Mouse (Mus musculus) heart, embryonic 11.5 days (tissue): ENCODE measurements around the gene Ffar2. TPM values are rescaled to one million over a fixed set of nuclear protein-coding genes. Genes with fewer than 3 reads are reported as not detected.
A peak's percentile ranks its signal among the peaks of the same experiment; 100 is the strongest.

Source experiments
- ATAC-seq: fragments of 200-750 bp; cut with Nextera tagmentation; replicated peaks from 2 replicates; pipeline ENCODE4 v1.8.0; 2017; ENCODE audit warnings: moderate library complexity; ENCODE audit not compliant: insufficient number of reproducible peaks, low FRiP score, low TSS enrichment
- H3K27ac ChIP-seq: fragments of 300-500 bp; sonication (generic); 2 replicates; pipeline ENCODE4 v1.5.1; 2014; ENCODE audit warnings: mild to moderate bottlenecking, low read depth, low read length
- H3K27me3 ChIP-seq: fragments of 300-500 bp; sonication (generic); 2 replicates; pipeline ENCODE4 v1.6.1; 2014; ENCODE audit warnings: mild to moderate bottlenecking, low read length, mixed read lengths; ENCODE audit not compliant: control insufficient read depth, insufficient read depth
- H3K36me3 ChIP-seq: fragments of 300-500 bp; sonication (generic); 2 replicates; pipeline ENCODE4 v1.6.1; 2014; ENCODE audit warnings: mild to moderate bottlenecking, low read length, moderate library complexity, mixed read lengths; ENCODE audit not compliant: control insufficient read depth, insufficient read depth
- H3K4me1 ChIP-seq: fragments of 300-500 bp; sonication (generic); 2 replicates; pipeline ENCODE4 v1.6.1; 2014; ENCODE audit warnings: low read length; ENCODE audit not compliant: control insufficient read depth, insufficient read depth
- H3K4me2 ChIP-seq: fragments of 300-500 bp; sonication (generic); 2 replicates; pipeline ENCODE4 v1.6.1; 2014; ENCODE audit warnings: mild to moderate bottlenecking, moderate library complexity
- H3K4me3 ChIP-seq: fragments of 300-500 bp; sonication (generic); 2 replicates; pipeline ENCODE4 v1.5.1; 2014; ENCODE audit warnings: low read depth, low read length
- H3K9ac ChIP-seq: fragments of 300-500 bp; sonication (generic); 2 replicates; pipeline ENCODE4 v1.6.1; 2014; ENCODE audit warnings: mild to moderate bottlenecking, low read depth, low read length, moderate library complexity
- H3K9me3 ChIP-seq: fragments of 300-500 bp; sonication (generic); replicated peaks from 2 replicates; pipeline ENCODE4 v1.6.1; 2016; ENCODE audit warnings: low read length; ENCODE audit not compliant: control insufficient read depth
- WGBS: fragments of 180-500 bp; shearing (Covaris S2); extraction: QIAGEN DNeasy Blood & Tissue Kit; methylation state at CpG from one replicate; pipeline ENCODE4 v1.1.7; 2014; ENCODE audit not compliant: insufficient replicate concordance; 5-methylcytosine and 5-hydroxymethylcytosine counted together
- polyA plus RNA-seq: library from polyadenylated mRNA; unstranded; fragments of >200 nt; fragmentation: Nextera tagmentation; extraction: Ambion mirVana; gene quantifications from 2 replicates; pipeline ENCODE4 v1.2.1, GENCODE M21; 2014

The Ffar2 gene
- polyA plus RNA-seq, 1 experiment from 2014 or later: not detected

DNA sequence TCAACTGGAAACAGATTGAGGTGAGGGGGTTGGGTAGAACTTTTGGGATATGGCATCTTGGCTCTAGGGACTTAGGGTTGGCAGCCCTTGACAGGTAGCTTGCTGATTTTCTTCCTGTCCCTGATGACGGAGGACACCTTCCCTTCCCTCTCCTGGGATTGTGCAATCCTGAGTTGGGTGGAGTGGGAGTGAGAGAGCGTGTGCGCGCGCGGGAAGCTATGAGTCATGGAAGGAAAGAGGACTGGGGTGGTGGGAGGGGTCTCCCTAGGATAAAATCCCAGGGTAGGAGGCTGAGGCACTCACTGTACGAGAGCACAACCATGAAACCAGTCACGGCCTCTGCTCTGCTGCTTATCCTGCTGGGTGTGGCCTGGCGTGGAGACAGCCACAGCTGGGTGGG is 47.5 kb downstream of the Ffar2 start:
- no peaks in the 10 kb centered on the region; the same call in 1 of the 2 replicates for H3K9me3 ChIP-seq
- no peaks in the 10 kb centered on the region for H3K4me1 ChIP-seq
- no peak overlapping the region for H3K4me3 ChIP-seq
- H3K36me3 ChIP-seq: no peaks in the 10 kb centered on the region
- WGBS: 76% methylated on average over 9 of the region's 9 CpGs
- ATAC-seq: no peak; the same call in 1 of the 2 replicates
- H3K4me2 ChIP-seq: no peak overlapping the region
- no peak overlapping the region for H3K9ac ChIP-seq
- no peaks in the 10 kb centered on the region; the same call in 1 of the 2 replicates for H3K27me3 ChIP-seq
- no peak overlapping the region for H3K27ac ChIP-seq

DNA sequence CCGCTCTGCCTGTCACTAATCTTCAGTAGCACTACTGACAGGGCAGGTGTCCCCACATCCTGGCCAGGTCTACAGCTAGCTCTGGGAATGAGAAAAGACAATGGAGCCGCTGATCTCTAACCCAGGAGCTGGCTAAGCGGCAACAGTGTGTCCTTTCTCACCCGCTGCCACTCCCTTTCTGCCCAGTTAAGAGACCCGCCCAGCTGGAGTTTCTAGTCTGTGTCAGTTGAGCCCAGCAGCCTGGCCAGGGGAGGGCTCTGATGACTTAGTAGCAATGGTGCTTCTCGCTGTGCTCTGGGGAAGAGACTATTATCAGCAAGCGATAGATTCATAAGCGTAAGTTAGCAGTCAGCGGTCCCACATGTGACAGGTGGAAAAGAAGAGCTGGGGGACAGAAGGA is 54.3 kb downstream of the Ffar2 start:
- H3K27ac ChIP-seq: no peak overlapping the region
- no peaks in the 10 kb centered on the region for H3K4me1 ChIP-seq
- H3K4me2 ChIP-seq: no peak overlapping the region
- no peaks in the 10 kb centered on the region; the same call in 1 of the 2 replicates for H3K9me3 ChIP-seq
- ATAC-seq: no peak
- H3K9ac ChIP-seq: 0 out of 2 replicates have a peak overlapping the region, but pooled peaks have one; percentile 40
- no peaks in the 10 kb centered on the region for H3K27me3 ChIP-seq
- no peaks in the 10 kb centered on the region for H3K36me3 ChIP-seq
- no peak overlapping the region for H3K4me3 ChIP-seq
- 22% methylated on average over 9 of the region's 9 CpGs for WGBS

Other genes starting within 250 kb of the Ffar2 start
- 7.1 and 8.1 TPM in 2 replicates for gene Kmt2b, start 235.0 kb downstream of the Ffar2 start, polyA plus RNA-seq
- gene Zbtb32, start 224.9 kb downstream of the Ffar2 start, polyA plus RNA-seq: 0.14 TPM in 1 of 2 replicates, not detected in the other
- 0.31 and 0.47 TPM in 2 replicates for gene Upk1a, start 210.9 kb downstream of the Ffar2 start, polyA plus RNA-seq
- 1,669 and 1,746 TPM in 2 replicates for gene Cox6b1, start 197.6 kb downstream of the Ffar2 start, polyA plus RNA-seq
- 2.6 and 3.6 TPM in 2 replicates for gene Etv2, start 187.9 kb downstream of the Ffar2 start, polyA plus RNA-seq
- 76.7 and 82.8 TPM in 2 replicates for gene Rbm42, start 173.5 kb downstream of the Ffar2 start, polyA plus RNA-seq
- gene Haus5, start 158.8 kb downstream of the Ffar2 start, polyA plus RNA-seq: 35.0 and 37.6 TPM in 2 replicates
- not detected in 2 replicates for gene Pmis2, start 152.2 kb downstream of the Ffar2 start, polyA plus RNA-seq
- gene 2200002J24Rik, start 124.8 kb downstream of the Ffar2 start, polyA plus RNA-seq: 0.70 and 1.6 TPM in 2 replicates
- gene Atp4a, start 111.6 kb downstream of the Ffar2 start, polyA plus RNA-seq: 0.17 and 1.4 TPM in 2 replicates
- gene Tmem147, start 94.2 kb downstream of the Ffar2 start, polyA plus RNA-seq: 172 and 173 TPM in 2 replicates
- 0.25 and 0.36 TPM in 2 replicates for gene Gapdhs, start 80.1 kb downstream of the Ffar2 start, polyA plus RNA-seq
- gene Sbsn, start 72.3 kb downstream of the Ffar2 start, polyA plus RNA-seq: 0.49 and 0.56 TPM in 2 replicates
- gene Dmkn, start 60.0 kb downstream of the Ffar2 start, polyA plus RNA-seq: 1.1 and 1.2 TPM in 2 replicates
- gene Krtdap, start 35.9 kb downstream of the Ffar2 start, polyA plus RNA-seq: not detected in 2 replicates
- not detected in 2 replicates for gene Ffar3, start 32.4 kb upstream of the Ffar2 start, polyA plus RNA-seq
- gene Ffar1, start 37.8 kb upstream of the Ffar2 start, polyA plus RNA-seq: not detected in 2 replicates
- gene Cd22, start 56.6 kb upstream of the Ffar2 start, polyA plus RNA-seq: not detected in 2 replicates
- gene Mag, start 91.1 kb upstream of the Ffar2 start, polyA plus RNA-seq: 0.09 TPM in 1 of 2 replicates, not detected in the other
- gene Hamp2, start 100.9 kb upstream of the Ffar2 start, polyA plus RNA-seq: not detected in 2 replicates
- not detected in 2 replicates for gene Hamp, start 120.3 kb upstream of the Ffar2 start, polyA plus RNA-seq
- 18.8 and 19.6 TPM in 2 replicates for gene Usf2, start 133.0 kb upstream of the Ffar2 start, polyA plus RNA-seq
- 11.6 and 14.4 TPM in 2 replicates for gene Lsr, start 149.7 kb upstream of the Ffar2 start, polyA plus RNA-seq
- 0.72 and 0.89 TPM in 2 replicates for gene Fam187b, start 150.0 kb upstream of the Ffar2 start, polyA plus RNA-seq
- gene Fxyd5, start 218.7 kb upstream of the Ffar2 start, polyA plus RNA-seq: 30.3 and 38.5 TPM in 2 replicates
- 2.5 and 4.9 TPM in 2 replicates for gene Fxyd7, start 227.7 kb upstream of the Ffar2 start, polyA plus RNA-seq
- gene Fxyd1, start 233.4 kb upstream of the Ffar2 start, polyA plus RNA-seq: 566 and 581 TPM in 2 replicates
- gene Lgi4, start 235.6 kb upstream of the Ffar2 start, polyA plus RNA-seq: 0.13 and 0.34 TPM in 2 replicates